Mouse (Mus musculus): ENCODE results near the gene Cyp3a59.
"Not testable (repeated sequence)": the region's sequence is repeated elsewhere in the genome, so short reads cannot be mapped to it uniquely, and the experiment has no call there.

The Cyp3a59 gene

GRCm38 (mm10) chr5:146078945-146079344 lies at the start of gene Cyp3a59:
Gene Cyp3a59 (plus strand): TSS chr5:146079257.
- not testable (repeated sequence) for DNase-seq (ENCODE audit: low spot score in 2 of 2)

- DNase-seq (ENCODE audit: low spot score in 2 of 2): no peak
These were observed 9.0 kb upstream of the Cyp3a59 start for GRCm38 (mm10) chr5:146070099-146070498.

- DNase-seq (ENCODE audit: low spot score in 2 of 2): peak; percentile 9 to 34
These were observed 68.8 kb downstream of the Cyp3a59 start for GRCm38 (mm10) chr5:146147903-146148302.

GRCm38 (mm10) chr5:146150454-146150853 lies 71.4 kb downstream of the Cyp3a59 start:
- DNase-seq (ENCODE audit: low spot score in 2 of 2): no peak

GRCm38 (mm10) chr5:146158326-146158725 lies 79.3 kb downstream of the Cyp3a59 start:
- not testable (repeated sequence) for DNase-seq (ENCODE audit: low spot score in 2 of 2)

GRCm38 (mm10) chr5:146160439-146160838 lies 81.4 kb downstream of the Cyp3a59 start, which contains the start of gene Gm5565:
Gene Gm5565 (minus strand): TSS chr5:146160539.
- DNase-seq (ENCODE audit: low spot score in 2 of 2): not testable (repeated sequence)
